Mouse (Mus musculus) stomach, postnatal 0 days (tissue): ENCODE measurements at regions not wholly inside any gene's neighbourhood (a gene's known extent, or its start where the extent isn't known, plus 50 kb on each side); places are given as distances from the start of the nearest gene placed in this dataset.

Experiments used
- CTCF ChIP-seq: IDR thresholded peaks from 2 replicates; pipeline ENCODE4 v1.5.1; 2016; ENCODE audit warnings: antibody characterized with exemption, low read depth, mild to moderate bottlenecking, moderate library complexity
- EP300 ChIP-seq: optimal IDR thresholded peaks from 2 replicates; pipeline ENCODE3; 2016; ENCODE audit warnings: antibody characterized with exemption

DNA sequence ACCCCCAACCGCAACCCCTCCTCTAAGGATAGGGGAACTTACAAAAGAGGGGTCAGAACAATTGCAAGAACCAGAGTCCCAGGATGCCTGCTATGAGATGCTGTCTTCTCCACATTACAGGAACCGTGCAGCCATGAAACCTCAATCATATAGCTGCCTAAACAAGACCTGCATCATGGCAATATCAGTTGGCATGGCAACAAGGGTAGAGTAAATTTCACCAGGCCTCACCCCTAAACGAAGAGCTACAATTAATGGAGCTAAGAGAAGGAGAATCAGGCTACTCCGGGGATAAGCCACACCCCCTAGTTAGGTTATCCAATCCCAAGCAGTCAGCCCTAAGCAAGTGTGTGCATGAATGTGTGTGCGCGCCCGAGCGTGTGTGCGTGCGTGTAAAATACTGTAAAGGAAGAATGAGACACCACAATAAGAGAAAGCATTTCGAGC is 80.1 kb upstream of the Atl2 start:
- TF ChIP-seq CTCF (no peak), EP300 (no peak)
